Mouse (Mus musculus) liver, embryonic 15.5 days (tissue): Measurements from ENCODE around the gene Stra8. TPM values are rescaled to one million over a fixed set of nuclear protein-coding genes. Genes with fewer than 3 reads are reported as not detected.

Experiments
- ATAC-seq: fragments of 200-750 bp; cut with Nextera tagmentation; 2 replicates; pipeline ENCODE4 v1.8.0; 2017; ENCODE audit warnings: moderate number of reproducible peaks, mild to moderate bottlenecking, moderate library complexity; ENCODE audit not compliant: insufficient read depth
- H3K27ac ChIP-seq: fragments of 300-500 bp; sonication (generic); replicated peaks from 2 replicates; pipeline ENCODE4 v1.5.1; 2015; ENCODE audit warnings: mild to moderate bottlenecking, inconsistent platforms
- H3K27me3 ChIP-seq: fragments of 300-500 bp; sonication (generic); 2 replicates; pipeline ENCODE4 v1.6.1; 2015; ENCODE audit warnings: mild to moderate bottlenecking, inconsistent platforms
- H3K36me3 ChIP-seq: fragments of 300-500 bp; sonication (generic); replicated peaks from 2 replicates; pipeline ENCODE4 v1.6.1; 2015; ENCODE audit warnings: moderate library complexity, mild to moderate bottlenecking, inconsistent platforms
- H3K4me1 ChIP-seq: fragments of 300-500 bp; sonication (generic); replicated peaks from 2 replicates; pipeline ENCODE4 v1.6.1; 2015; ENCODE audit warnings: inconsistent platforms
- H3K4me2 ChIP-seq: fragments of 300-500 bp; sonication (generic); 2 replicates; pipeline ENCODE4 v1.6.1; 2015; ENCODE audit warnings: moderate library complexity, mild to moderate bottlenecking, inconsistent platforms
- H3K4me3 ChIP-seq: fragments of 300-500 bp; sonication (generic); replicated peaks from 2 replicates; pipeline ENCODE4 v1.5.1; 2015; ENCODE audit warnings: mild to moderate bottlenecking, inconsistent platforms
- H3K9ac ChIP-seq: fragments of 300-500 bp; sonication (generic); 2 replicates; pipeline ENCODE4 v1.6.1; 2015; ENCODE audit warnings: moderate library complexity, mild to moderate bottlenecking, inconsistent platforms
- H3K9me3 ChIP-seq: fragments of 300-500 bp; sonication (generic); replicated peaks from 2 replicates; pipeline ENCODE4 v1.6.1; 2016; ENCODE audit warnings: inconsistent platforms
- WGBS: fragments of 180-500 bp; shearing (Covaris S2); methylation state at CpG from one replicate; pipeline ENCODE4 v1.1.7; 2015; ENCODE audit warnings: mixed read lengths; ENCODE audit not compliant: insufficient replicate concordance; 5-methylcytosine and 5-hydroxymethylcytosine counted together
- polyA plus RNA-seq: library from polyadenylated mRNA; unstranded; fragments of >200 nt; fragmentation: Nextera tagmentation; extraction: Ambion mirVana; gene quantifications from 2 replicates; pipeline ENCODE4 v1.2.1, GENCODE M21; 2015

Gene Stra8
- polyA plus RNA-seq, 1 experiment from 2014 or later: not detected

DNA sequence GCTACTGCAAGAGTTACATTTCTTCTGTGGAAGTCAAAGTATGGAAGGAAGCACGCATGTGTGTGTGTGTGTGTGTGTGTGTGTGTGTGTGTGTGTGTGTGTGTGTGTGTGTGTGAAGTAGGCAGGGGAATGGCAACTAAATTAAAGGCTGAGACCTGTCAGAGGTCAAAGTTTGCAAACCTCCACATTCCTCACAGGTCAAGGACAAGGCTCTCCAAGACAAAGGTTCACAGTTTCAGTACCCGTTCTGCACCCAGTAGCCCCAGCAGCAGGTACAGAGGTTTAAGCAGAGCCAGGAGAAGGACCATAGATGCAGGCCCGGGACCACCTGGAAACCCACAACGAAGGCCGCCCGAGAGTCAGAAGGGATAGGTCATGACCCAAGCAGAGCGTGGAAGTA, 817 bp upstream of the Stra8 start:
- Histone ChIP-seq H3K27me3 (no peaks in the 10 kb centered on the region), H3K27ac (no peak overlapping the region), H3K4me1 (peaks cover 13% of the 10 kb centered on the region), H3K9ac (no peak overlapping the region), H3K4me2 (no peak overlapping the region), H3K36me3 (no peaks in the 10 kb centered on the region), H3K4me3 (no peak overlapping the region), H3K9me3 (no peaks in the 10 kb centered on the region)
- no peak for ATAC-seq
- 71% methylated on average over 7 of the region's 7 CpGs for WGBS

DNA sequence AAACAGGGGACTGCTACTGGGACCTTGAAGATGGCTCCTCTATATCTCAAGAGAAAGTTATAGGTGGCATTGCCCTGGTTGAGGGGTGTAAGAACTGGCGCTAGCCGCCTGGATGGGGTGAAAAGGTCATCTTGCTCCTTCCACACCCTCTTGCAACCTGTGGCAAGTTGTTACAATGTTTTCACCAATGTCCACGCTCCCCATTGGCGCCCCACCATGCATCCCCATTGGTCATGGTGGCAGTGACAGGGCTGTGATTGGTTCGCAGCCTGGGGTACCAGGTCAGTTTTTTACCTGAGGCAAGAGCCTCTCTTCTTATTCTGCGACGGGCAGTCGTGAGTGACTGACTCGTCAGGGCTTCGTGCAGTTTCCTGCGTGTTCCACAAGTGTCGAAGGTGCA, 668 bp downstream of the Stra8 start:
- 78% methylated on average over 12 of the region's 12 CpGs for WGBS
- Histone ChIP-seq H3K4me1 (peaks cover 8% of the 10 kb centered on the region; the same call in 1 of the 2 replicates), H3K4me2 (no peak overlapping the region), H3K9ac (no peak overlapping the region), H3K9me3 (no peaks in the 10 kb centered on the region), H3K36me3 (no peaks in the 10 kb centered on the region), H3K27ac (no peak overlapping the region), H3K4me3 (no peak overlapping the region), H3K27me3 (no peaks in the 10 kb centered on the region)
- no peak for ATAC-seq

DNA sequence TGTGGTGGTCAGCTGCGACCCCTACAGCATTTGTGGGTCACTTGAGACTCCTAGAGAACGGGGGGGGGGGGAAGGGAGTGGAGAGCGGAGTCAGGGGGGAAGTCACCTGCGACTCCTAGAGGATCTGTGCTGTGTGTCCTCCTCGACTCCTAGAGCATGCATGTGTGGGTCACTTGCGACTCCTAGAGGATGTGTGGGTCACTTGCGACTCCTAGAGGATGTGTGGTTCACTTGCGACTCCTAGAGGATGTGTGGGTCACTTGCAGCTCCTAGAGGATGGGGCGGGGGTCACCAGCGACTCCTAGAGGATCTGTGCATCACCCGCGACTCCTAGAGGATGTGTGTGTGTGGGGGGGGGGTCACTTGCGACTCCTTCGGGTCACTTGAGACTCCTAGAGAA, 2.0 kb downstream of the Stra8 start:
- H3K27me3 ChIP-seq: no peaks in the 10 kb centered on the region

DNA sequence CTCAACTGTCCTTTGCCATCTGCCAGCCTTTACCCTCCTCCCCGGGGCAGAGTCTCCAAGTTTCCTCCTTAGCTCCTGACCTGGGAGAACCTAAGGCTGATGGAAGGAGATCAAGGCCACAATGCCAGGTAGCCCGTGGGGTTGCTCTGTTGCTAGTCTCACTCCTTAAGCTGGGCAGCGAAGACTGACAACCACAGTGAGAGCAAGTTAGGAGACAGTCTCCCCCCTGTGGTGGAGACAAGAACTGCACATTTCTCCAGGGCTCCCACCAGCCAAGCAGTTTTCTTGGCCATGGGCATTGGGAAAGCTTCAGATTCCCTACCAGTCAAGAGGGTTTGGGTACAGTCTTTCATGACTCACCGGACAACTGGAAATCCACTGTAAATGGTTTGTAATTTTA, 7.2 kb downstream of the Stra8 start:
- Histone ChIP-seq H3K9me3 (no peaks in the 10 kb centered on the region), H3K36me3 (no peaks in the 10 kb centered on the region), H3K27ac (no peak overlapping the region), H3K27me3 (no peaks in the 10 kb centered on the region), H3K4me1 (no peaks in the 10 kb centered on the region), H3K4me3 (no peak overlapping the region), H3K4me2 (no peak overlapping the region), H3K9ac (no peak overlapping the region)
- no peak for ATAC-seq
- WGBS: 29% methylated on average over 4 of the region's 4 CpGs

More for the DNA sequence above, 2.0 kb downstream of the Stra8 start:
- Histone ChIP-seq H3K27ac (no peak overlapping the region), H3K4me1 (peaks cover 4% of the 10 kb centered on the region; the same call in 1 of the 2 replicates), H3K4me2 (no peak overlapping the region), H3K9ac (no peak overlapping the region), H3K9me3 (no peaks in the 10 kb centered on the region), H3K36me3 (no peaks in the 10 kb centered on the region), H3K4me3 (no peak overlapping the region)
- WGBS: 40% methylated on average over 14 of the region's 14 CpGs
- peak; percentile 63 for ATAC-seq

DNA sequence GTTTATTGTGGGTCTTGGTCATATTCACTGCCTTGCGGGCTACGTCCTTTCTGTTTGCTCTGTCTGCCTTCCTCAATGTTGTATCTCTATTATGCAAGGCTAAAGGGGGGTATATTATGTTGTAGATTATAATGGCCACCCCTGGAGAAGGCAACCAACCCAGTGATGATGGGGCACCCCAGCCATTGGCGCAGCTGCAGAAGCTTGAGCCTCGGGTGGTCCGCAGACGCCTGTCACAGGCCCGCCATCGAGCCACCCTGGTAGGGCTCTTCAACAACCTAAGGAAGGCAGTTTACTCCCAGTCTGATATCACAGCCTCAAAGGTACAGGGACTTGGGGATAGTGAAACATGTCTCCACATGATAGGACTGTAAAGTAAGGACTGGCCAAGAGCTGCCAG, 7.6 kb downstream of the Stra8 start:
- H3K36me3 ChIP-seq: no peaks in the 10 kb centered on the region
- H3K4me2 ChIP-seq: no peak overlapping the region
- no peaks in the 10 kb centered on the region for H3K9me3 ChIP-seq
- no peaks in the 10 kb centered on the region for H3K27me3 ChIP-seq
- no peak overlapping the region for H3K27ac ChIP-seq
- H3K4me3 ChIP-seq: no peak overlapping the region
- no peak overlapping the region for H3K9ac ChIP-seq
- no peak for ATAC-seq
- no peaks in the 10 kb centered on the region for H3K4me1 ChIP-seq
- WGBS: 83% methylated on average over 8 of the region's 8 CpGs

DNA sequence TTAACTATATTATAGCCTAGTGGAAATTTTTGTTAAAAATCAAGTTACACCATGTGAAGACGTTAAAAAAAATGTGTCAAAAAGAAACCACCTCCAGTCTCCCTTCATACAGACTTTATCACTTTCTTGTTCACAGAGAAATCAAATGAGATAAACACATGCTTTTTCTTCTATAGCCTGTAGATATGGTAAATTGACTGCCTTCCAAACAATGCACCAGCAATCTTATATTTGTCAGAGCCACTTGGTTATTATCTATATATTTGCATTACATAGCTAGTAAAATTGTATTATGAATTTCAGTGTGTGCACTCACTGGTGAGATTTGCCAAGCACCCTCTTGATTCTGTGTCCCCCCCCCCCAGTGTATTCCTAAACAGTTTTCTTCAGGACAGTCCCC, 12.7 kb downstream of the Stra8 start:
- Histone ChIP-seq H3K9me3 (no peaks in the 10 kb centered on the region), H3K4me3 (no peak overlapping the region), H3K27ac (no peak overlapping the region), H3K4me1 (no peaks in the 10 kb centered on the region), H3K9ac (no peak overlapping the region), H3K27me3 (no peaks in the 10 kb centered on the region), H3K4me2 (no peak overlapping the region), H3K36me3 (no peaks in the 10 kb centered on the region)
- no peak for ATAC-seq
- 43% methylated on average over 1 of the region's 1 CpGs for WGBS

DNA sequence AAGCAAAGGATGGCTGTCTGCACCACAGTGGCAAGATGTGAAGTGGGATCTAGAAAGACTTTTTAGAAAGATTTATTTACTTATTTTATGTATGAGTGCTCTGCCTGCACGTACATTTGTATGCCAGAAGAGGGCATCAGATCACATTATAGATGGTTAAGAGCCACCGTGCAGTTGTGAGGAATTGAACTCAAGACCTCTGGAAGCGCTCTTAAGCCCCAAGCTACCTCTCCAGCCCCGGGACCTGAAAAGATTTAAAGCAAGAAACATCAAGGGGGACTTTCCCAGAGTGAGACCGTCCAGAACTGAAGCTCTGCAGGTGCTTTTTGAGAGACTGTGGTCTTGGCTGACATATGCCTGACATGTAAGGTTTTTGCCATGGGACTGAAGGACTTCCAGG, 16.8 kb downstream of the Stra8 start:
- Histone ChIP-seq H3K27me3 (no peaks in the 10 kb centered on the region), H3K4me1 (peaks cover 5% of the 10 kb centered on the region; the same call in 1 of the 2 replicates), H3K9ac (no peak overlapping the region), H3K36me3 (no peaks in the 10 kb centered on the region), H3K4me3 (no peak overlapping the region), H3K27ac (no peak overlapping the region), H3K4me2 (no peak overlapping the region), H3K9me3 (no peaks in the 10 kb centered on the region)
- WGBS: 49% methylated on average over 5 of the region's 5 CpGs
- ATAC-seq: no peak

DNA sequence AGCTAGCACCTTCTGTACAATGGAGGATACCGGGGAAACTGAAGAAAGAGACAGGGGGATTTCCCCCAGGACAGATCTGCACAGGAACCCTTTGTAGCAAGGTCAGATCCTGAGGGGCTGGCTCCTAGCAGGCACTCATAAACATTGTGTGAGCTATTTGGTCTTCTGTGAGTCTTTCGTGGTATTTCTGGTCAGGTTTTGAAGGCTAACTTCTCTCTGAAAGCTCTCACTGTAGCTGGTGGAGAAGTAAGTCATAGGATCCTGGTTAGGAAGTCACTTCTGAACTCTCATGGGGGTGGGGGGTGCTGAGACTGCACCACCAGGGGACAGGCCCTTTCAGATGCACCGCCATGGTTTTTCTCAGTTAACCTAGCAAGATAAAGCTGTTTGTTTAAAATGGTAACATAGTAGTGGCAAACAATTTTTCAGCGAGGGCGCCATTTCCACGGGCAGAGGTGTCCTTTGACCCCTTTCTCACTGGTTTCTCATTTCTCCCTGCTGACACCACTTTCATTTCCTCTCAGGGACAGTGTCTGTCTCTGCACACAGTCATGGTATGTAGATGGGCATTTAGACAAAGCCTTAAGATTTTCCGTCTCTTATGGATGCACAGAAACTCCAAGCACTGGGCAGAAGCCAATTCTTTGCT, 18.4 kb downstream of the Stra8 start:
- Histone ChIP-seq H3K27ac (0 out of 2 replicates have a peak overlapping the region, but pooled peaks have one; percentile 29), H3K27me3 (no peaks in the 10 kb centered on the region), H3K9me3 (no peaks in the 10 kb centered on the region), H3K4me3 (no peak overlapping the region), H3K4me1 (peaks cover 5% of the 10 kb centered on the region; the same call in 1 of the 2 replicates), H3K9ac (no peak overlapping the region), H3K4me2 (no peak overlapping the region; the same call in 1 of the 2 replicates), H3K36me3 (no peaks in the 10 kb centered on the region)
- WGBS: 46% methylated on average over 7 of the region's 7 CpGs
- ATAC-seq: no peak

DNA sequence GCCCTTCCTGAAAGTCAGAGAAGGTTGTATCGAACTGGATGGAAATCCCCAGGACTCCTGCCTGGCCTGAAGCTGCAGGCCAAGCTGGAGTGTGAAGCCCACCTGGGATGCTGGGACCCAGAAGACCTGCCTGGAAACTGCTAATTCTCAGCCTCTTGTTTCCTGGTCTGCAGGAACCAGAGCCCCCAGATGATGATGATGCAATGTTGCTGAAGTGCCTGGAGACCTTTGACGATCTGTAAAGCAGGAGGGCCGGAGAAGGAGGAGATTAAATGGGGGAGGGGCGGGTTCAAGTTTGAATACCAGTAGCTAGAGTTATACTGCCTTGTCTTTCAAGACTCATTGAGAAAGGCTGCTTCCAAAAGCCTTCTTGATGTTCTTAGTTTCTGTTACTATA, 19.0 kb downstream of the Stra8 start:
- 28% methylated on average over 4 of the region's 4 CpGs for WGBS
- no peak overlapping the region for H3K4me3 ChIP-seq
- H3K9me3 ChIP-seq: no peaks in the 10 kb centered on the region
- no peak overlapping the region for H3K27ac ChIP-seq
- H3K4me1 ChIP-seq: peaks cover 5% of the 10 kb centered on the region; the same call in 1 of the 2 replicates
- no peak overlapping the region for H3K9ac ChIP-seq
- H3K36me3 ChIP-seq: no peaks in the 10 kb centered on the region
- no peaks in the 10 kb centered on the region for H3K27me3 ChIP-seq
- no peak overlapping the region; the same call in 1 of the 2 replicates for H3K4me2 ChIP-seq
- ATAC-seq: no peak

DNA sequence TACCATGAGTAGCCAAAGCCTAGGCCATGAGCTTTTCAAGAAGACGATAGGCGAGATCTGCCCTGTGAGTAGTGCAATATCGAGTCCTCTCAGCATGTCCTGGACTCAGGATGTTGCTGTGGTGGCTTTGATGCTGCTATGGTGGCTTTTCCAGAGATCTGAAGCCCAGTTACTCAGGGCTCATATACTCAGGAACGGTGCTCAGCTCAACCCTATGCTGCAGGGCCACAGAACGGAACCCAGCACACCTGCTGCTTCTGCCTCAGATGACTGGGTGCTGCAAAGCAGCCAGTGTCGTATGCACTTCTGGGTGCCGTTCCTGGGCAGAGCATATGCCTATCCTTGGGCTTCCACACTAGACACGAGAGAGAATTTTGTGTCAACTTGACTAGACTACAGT, 19.5 kb downstream of the Stra8 start:
- no peaks in the 10 kb centered on the region for H3K27me3 ChIP-seq
- H3K9me3 ChIP-seq: no peaks in the 10 kb centered on the region
- WGBS: 66% methylated on average over 8 of the region's 8 CpGs
- peaks cover 5% of the 10 kb centered on the region; the same call in 1 of the 2 replicates for H3K4me1 ChIP-seq
- no peak overlapping the region for H3K9ac ChIP-seq
- H3K4me2 ChIP-seq: no peak overlapping the region
- ATAC-seq: no peak
- no peak overlapping the region for H3K4me3 ChIP-seq
- H3K27ac ChIP-seq: no peak overlapping the region
- no peaks in the 10 kb centered on the region for H3K36me3 ChIP-seq

DNA sequence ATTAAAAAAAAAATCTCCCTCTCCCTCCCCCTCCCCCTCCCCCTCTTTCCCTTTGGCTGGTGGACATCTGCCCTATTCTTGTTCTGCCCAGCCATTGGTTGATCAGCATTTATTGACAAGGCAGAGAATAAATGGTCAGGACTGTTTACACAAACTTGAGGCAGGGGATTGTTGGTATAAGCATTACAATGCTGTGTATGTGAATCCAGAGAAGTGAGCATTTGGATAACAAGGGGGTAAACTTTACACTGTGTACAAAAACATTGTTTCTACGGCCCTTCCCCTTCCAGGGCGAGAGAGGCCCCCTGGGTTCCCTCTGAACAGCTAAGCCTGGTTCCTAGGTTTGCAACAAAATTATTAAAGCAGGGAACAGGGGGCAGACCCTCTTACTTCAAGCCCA, 21.5 kb downstream of the Stra8 start:
- Histone ChIP-seq H3K9me3 (no peaks in the 10 kb centered on the region), H3K4me1 (peaks cover 5% of the 10 kb centered on the region; the same call in 1 of the 2 replicates), H3K27ac (no peak overlapping the region), H3K4me3 (no peak overlapping the region), H3K27me3 (no peaks in the 10 kb centered on the region), H3K4me2 (no peak overlapping the region), H3K9ac (no peak overlapping the region), H3K36me3 (no peaks in the 10 kb centered on the region)
- no peak for ATAC-seq
- WGBS: 63% methylated on average over 2 of the region's 2 CpGs

DNA sequence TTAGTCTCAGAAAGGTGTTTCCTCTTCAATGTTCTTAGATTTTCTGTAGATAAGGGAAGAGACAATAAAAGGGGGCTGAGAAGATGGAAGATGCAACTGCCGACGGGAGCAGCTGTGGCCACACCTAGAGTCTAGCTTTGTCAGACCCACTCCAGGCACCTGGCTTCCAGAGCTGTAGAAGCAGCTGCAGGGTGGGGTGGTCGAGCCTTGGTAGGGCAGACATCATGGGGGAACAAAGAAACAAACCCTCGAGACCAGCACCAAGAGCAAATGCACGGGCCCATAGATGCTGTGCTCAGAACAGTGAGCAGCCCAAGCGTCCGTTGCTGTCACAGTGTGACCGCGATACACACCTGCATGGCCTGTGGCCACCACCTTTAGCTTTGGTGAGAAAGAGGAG, 22.5 kb downstream of the Stra8 start:
- Histone ChIP-seq H3K27ac (no peak overlapping the region), H3K36me3 (no peaks in the 10 kb centered on the region), H3K4me3 (no peak overlapping the region), H3K4me1 (peaks cover 5% of the 10 kb centered on the region; the same call in 1 of the 2 replicates), H3K9ac (no peak overlapping the region), H3K9me3 (no peaks in the 10 kb centered on the region), H3K27me3 (no peaks in the 10 kb centered on the region), H3K4me2 (no peak overlapping the region)
- 74% methylated on average over 9 of the region's 9 CpGs for WGBS
- ATAC-seq: no peak
